Mouse (Mus musculus) intestine, postnatal 0 days (tissue): Measurements from ENCODE around the gene Foxc1. TPM values are rescaled to one million over a fixed set of nuclear protein-coding genes. Genes with fewer than 3 reads are reported as not detected.

Source experiments
- ATAC-seq: fragments of 200-750 bp; cut with Nextera tagmentation; 2 replicates; pipeline ENCODE4 v1.8.0; 2017; ENCODE audit warnings: mild to moderate bottlenecking, moderate TSS enrichment, moderate library complexity
- H3K27ac ChIP-seq: fragments of 300-500 bp; sonication (generic); 2 replicates; pipeline ENCODE4 v1.5.1; 2014; ENCODE audit warnings: mild to moderate bottlenecking, low read depth, low read length, moderate library complexity
- H3K27me3 ChIP-seq: fragments of 300-500 bp; sonication (generic); replicated peaks from 2 replicates; pipeline ENCODE4 v1.6.1; 2014; ENCODE audit warnings: low read length, mixed read lengths; ENCODE audit not compliant: control insufficient read depth, insufficient read depth
- H3K36me3 ChIP-seq: fragments of 300-500 bp; sonication (generic); 2 replicates; pipeline ENCODE4 v1.6.1; 2014; ENCODE audit warnings: mild to moderate bottlenecking, moderate library complexity; ENCODE audit not compliant: control insufficient read depth, insufficient read depth
- H3K4me1 ChIP-seq: fragments of 300-500 bp; sonication (generic); replicated peaks from 2 replicates; pipeline ENCODE4 v1.6.1; 2014; ENCODE audit warnings: antibody characterized with exemption, low read length, mixed read lengths; ENCODE audit not compliant: control insufficient read depth, insufficient read depth
- H3K4me2 ChIP-seq: fragments of 300-500 bp; sonication (generic); replicated peaks from 2 replicates; pipeline ENCODE4 v1.6.1; 2014; ENCODE audit warnings: low read depth, mild to moderate bottlenecking, moderate library complexity
- H3K4me3 ChIP-seq: fragments of 300-500 bp; sonication (generic); 2 replicates; pipeline ENCODE4 v1.5.1; 2014; ENCODE audit warnings: low read depth, low read length
- H3K9ac ChIP-seq: fragments of 300-500 bp; sonication (generic); 2 replicates; pipeline ENCODE4 v1.6.1; 2014; ENCODE audit warnings: mild to moderate bottlenecking, low read depth, low read length
- H3K9me3 ChIP-seq: fragments of 300-500 bp; sonication (generic); 2 replicates; pipeline ENCODE4 v1.6.1; 2016; ENCODE audit warnings: mixed run types; ENCODE audit not compliant: control insufficient read depth
- CTCF ChIP-seq: sonication (generic); IDR thresholded peaks from 2 replicates; pipeline ENCODE4 v1.5.1; 2016; ENCODE audit warnings: low read depth, mild to moderate bottlenecking, control low read depth, antibody characterized with exemption, moderate library complexity
- WGBS: fragments of 180-500 bp; shearing (Covaris S2); extraction: QIAGEN DNeasy Blood & Tissue Kit; methylation state at CpG from one replicate; pipeline ENCODE4 v1.1.7; 2014; 5-methylcytosine and 5-hydroxymethylcytosine counted together
- polyA plus RNA-seq: library from polyadenylated mRNA; unstranded; fragments of >200 nt; fragmentation: Nextera tagmentation; extraction: Ambion mirVana; gene quantifications from 2 replicates; pipeline ENCODE4 v1.2.1, GENCODE M21; 2015

Gene Foxc1
- polyA plus RNA-seq, 1 experiment from 2014 or later = 0.08 TPM

GRCm38 (mm10) chr13:31803166-31804093 is 3.0 kb upstream of the Foxc1 start:
- H3K36me3 ChIP-seq = no peaks in the 10 kb centered on the region
- H3K4me2 ChIP-seq = no peak overlapping the region
- no peak overlapping the region for H3K4me3 ChIP-seq
- ATAC-seq = no peak
- H3K9ac ChIP-seq = no peak overlapping the region
- WGBS = 4% methylated on average over 30 of the region's 31 CpGs
- peaks cover 99% of the 10 kb centered on the region for H3K27me3 ChIP-seq
- no peak overlapping the region for H3K27ac ChIP-seq
- TF ChIP-seq CTCF = no peak
- H3K9me3 ChIP-seq = no peaks in the 10 kb centered on the region
- H3K4me1 ChIP-seq = peaks cover 3% of the 10 kb centered on the region

GRCm38 (mm10) chr13:31804571-31804970 is 1.9 kb upstream of the Foxc1 start:
- no peak overlapping the region for H3K4me2 ChIP-seq

GRCm38 (mm10) chr13:31805831-31806427 is 504 bp upstream of the Foxc1 start:
- no peak for TF ChIP-seq CTCF
- Histone ChIP-seq H3K27me3 (peaks cover 94% of the 10 kb centered on the region), H3K9ac (no peak overlapping the region), H3K4me3 (peak overlapping the region; percentile 56), H3K9me3 (no peaks in the 10 kb centered on the region), H3K4me1 (peaks cover 4% of the 10 kb centered on the region), H3K36me3 (no peaks in the 10 kb centered on the region), H3K27ac (no peak overlapping the region), H3K4me2 (peak overlapping the region; percentile 98)
- ATAC-seq = peak; percentile 11
- 5% methylated on average over 34 of the region's 34 CpGs for WGBS

More at GRCm38 (mm10) chr13:31804571-31804970, 1.9 kb upstream of the Foxc1 start:
- peaks cover 96% of the 10 kb centered on the region for H3K27me3 ChIP-seq
- no peak overlapping the region for H3K4me3 ChIP-seq
- ATAC-seq = no peak
- peaks cover 3% of the 10 kb centered on the region for H3K4me1 ChIP-seq
- TF ChIP-seq CTCF = no peak
- H3K36me3 ChIP-seq = no peaks in the 10 kb centered on the region
- 10% methylated on average over 7 of the region's 7 CpGs for WGBS
- no peak overlapping the region for H3K9ac ChIP-seq
- H3K27ac ChIP-seq = no peak overlapping the region
- no peaks in the 10 kb centered on the region for H3K9me3 ChIP-seq

- Histone ChIP-seq H3K36me3 (no peaks in the 10 kb centered on the region), H3K27me3 (peaks cover 94% of the 10 kb centered on the region), H3K9ac (0 out of 2 replicates have a peak overlapping the region, but pooled peaks have one; percentile 27), H3K9me3 (no peaks in the 10 kb centered on the region), H3K4me2 (peak overlapping the region; percentile 98), H3K4me1 (peaks cover 5% of the 10 kb centered on the region), H3K4me3 (peak overlapping the region; percentile 56), H3K27ac (no peak overlapping the region)
- peak; percentile 23; the same call in 1 of the 2 replicates for ATAC-seq
- no peak for TF ChIP-seq CTCF
- under 1% methylated on average over 87 of the region's 101 CpGs for WGBS
Measured at GRCm38 (mm10) chr13:31806890-31807735, 680 bp downstream of the Foxc1 start.

- H3K27ac ChIP-seq = no peak overlapping the region
- peak overlapping the region; percentile 56 for H3K4me3 ChIP-seq
- TF ChIP-seq CTCF = no peak
- no peaks in the 10 kb centered on the region for H3K9me3 ChIP-seq
- WGBS = under 1% methylated on average over 35 of the region's 47 CpGs
- peak overlapping the region; percentile 31; the same call in 1 of the 2 replicates for H3K9ac ChIP-seq
- H3K27me3 ChIP-seq = peaks cover 94% of the 10 kb centered on the region
- ATAC-seq = no peak
- peak overlapping the region; percentile 98 for H3K4me2 ChIP-seq
- peaks cover 5% of the 10 kb centered on the region for H3K4me1 ChIP-seq
- no peaks in the 10 kb centered on the region for H3K36me3 ChIP-seq
Measured at GRCm38 (mm10) chr13:31807736-31808115, 1.3 kb downstream of the Foxc1 start.
